Mouse (Mus musculus) hindbrain, embryonic 13.5 days (tissue): ENCODE results near the gene Syvn1. TPM values are rescaled to one million over a fixed set of nuclear protein-coding genes. Genes with fewer than 3 reads are reported as not detected.

Experiments used
- microRNA-seq: library from miRNA; unstranded; fragments of <30 nt; microRNA quantifications from one replicate; pipeline ENCODE4, GENCODE M21; 2016
- polyA plus RNA-seq: library from polyadenylated mRNA; unstranded; fragments of >200 nt; fragmentation: Nextera tagmentation; extraction: Ambion mirVana; gene quantifications from 2 replicates; pipeline ENCODE4 v1.2.1, GENCODE M21; 2015

Syvn1 gene
- polyA plus RNA-seq, 1 experiment from 2014 or later = 30.6 TPM

Small RNAs within 50 kb of the gene (microRNA-seq; reads per million reads assigned to microRNA genes)
- 1.4 reads per million for gene Mir6988

Other genes with a start within 250 kb of the Syvn1 start
- 17.5 and 19.3 TPM in 2 replicates for gene Frmd8, start 171.3 kb upstream of the Syvn1 start, polyA plus RNA-seq
- 2.6 and 2.8 TPM in 2 replicates for gene Slc25a45, start 168.8 kb upstream of the Syvn1 start, polyA plus RNA-seq
- gene Tigd3, start 152.4 kb upstream of the Syvn1 start, polyA plus RNA-seq = 15.2 and 15.9 TPM in 2 replicates
- gene Dpf2, start 133.6 kb upstream of the Syvn1 start, polyA plus RNA-seq = 128 and 137 TPM in 2 replicates
- 11.5 and 12.4 TPM in 2 replicates for gene Cdc42ep2, start 121.8 kb upstream of the Syvn1 start, polyA plus RNA-seq
- 22.6 and 24.2 TPM in 2 replicates for gene Pola2, start 82.4 kb upstream of the Syvn1 start, polyA plus RNA-seq
- not detected in 2 replicates for gene Slc22a20, start 60.4 kb upstream of the Syvn1 start, polyA plus RNA-seq
- gene Capn1, start 30.7 kb upstream of the Syvn1 start, polyA plus RNA-seq = 3.3 and 4.7 TPM in 2 replicates
- gene Mrpl49, start 11.2 kb downstream of the Syvn1 start, polyA plus RNA-seq = 64.6 and 68.9 TPM in 2 replicates
- gene Fau, start 11.3 kb downstream of the Syvn1 start, polyA plus RNA-seq = 648 and 656 TPM in 2 replicates
- gene Znhit2, start 14.6 kb downstream of the Syvn1 start, polyA plus RNA-seq = 30.7 and 34.7 TPM in 2 replicates
- gene Tm7sf2, start 21.8 kb downstream of the Syvn1 start, polyA plus RNA-seq = 50.4 and 51.6 TPM in 2 replicates
- gene Vps51, start 30.7 kb downstream of the Syvn1 start, polyA plus RNA-seq = 81.8 and 85.5 TPM in 2 replicates
- not detected in 2 replicates for gene Tmem262, start 33.5 kb downstream of the Syvn1 start, polyA plus RNA-seq
- gene Gm28374, start 35.7 kb downstream of the Syvn1 start, polyA plus RNA-seq = 1.1 and 2.3 TPM in 2 replicates
- 79.2 and 82.5 TPM in 2 replicates for gene Zfpl1, start 38.4 kb downstream of the Syvn1 start, polyA plus RNA-seq
- gene Cdca5, start 38.4 kb downstream of the Syvn1 start, polyA plus RNA-seq = 8.2 and 9.2 TPM in 2 replicates
- gene AC131692.1, start 47.8 kb downstream of the Syvn1 start, polyA plus RNA-seq = not detected in 2 replicates
- 0.27 and 0.30 TPM in 2 replicates for gene Naaladl1, start 59.2 kb downstream of the Syvn1 start, polyA plus RNA-seq
- gene Sac3d1, start 72.1 kb downstream of the Syvn1 start, polyA plus RNA-seq = 43.0 and 43.6 TPM in 2 replicates
- gene Snx15, start 81.7 kb downstream of the Syvn1 start, polyA plus RNA-seq = 55.7 and 58.3 TPM in 2 replicates
- not detected in 2 replicates for gene Batf2, start 94.4 kb downstream of the Syvn1 start, polyA plus RNA-seq
- gene Arl2, start 95.0 kb downstream of the Syvn1 start, polyA plus RNA-seq = 128 and 133 TPM in 2 replicates
- not detected in 2 replicates for gene Majin, start 137.8 kb downstream of the Syvn1 start, polyA plus RNA-seq
- 0.27 TPM in 1 of 2 replicates, not detected in the other for gene Gpha2, start 179.8 kb downstream of the Syvn1 start, polyA plus RNA-seq
- gene Ppp2r5b, start 189.3 kb downstream of the Syvn1 start, polyA plus RNA-seq = 93.8 and 98.3 TPM in 2 replicates
- gene Atg2a, start 195.1 kb downstream of the Syvn1 start, polyA plus RNA-seq = 11.6 and 11.7 TPM in 2 replicates
- gene Ehd1, start 230.1 kb downstream of the Syvn1 start, polyA plus RNA-seq = 86.8 and 96.4 TPM in 2 replicates